Mouse (Mus musculus) neural tube, embryonic 11.5 days (tissue): ENCODE data around the gene Ccl25. TPM values are rescaled to one million over a fixed set of nuclear protein-coding genes. Genes with fewer than 3 reads are reported as not detected.
A peak's percentile ranks its signal among the peaks of the same experiment; 100 is the strongest.

Experiments used
- ATAC-seq: fragments of 200-750 bp; cut with Nextera tagmentation; 2 replicates; pipeline ENCODE4 v1.8.0; 2017; ENCODE audit warnings: moderate number of reproducible peaks, mild to moderate bottlenecking, moderate TSS enrichment, moderate library complexity; ENCODE audit not compliant: insufficient read depth, low FRiP score, low TSS enrichment
- DNase-seq: peaks from one replicate; pipeline ENCODE4 v3.0.0-alpha.2; 2015; ENCODE audit warnings: low spot score
- H3K27ac ChIP-seq: fragments of 300-500 bp; sonication (generic); 2 replicates; pipeline ENCODE4 v1.5.1; 2014; ENCODE audit warnings: low read depth, mild to moderate bottlenecking, low read length
- H3K27me3 ChIP-seq: fragments of 300-500 bp; sonication (generic); 2 replicates; pipeline ENCODE4 v1.6.1; 2014; ENCODE audit warnings: mild to moderate bottlenecking, low read length, mixed read lengths; ENCODE audit not compliant: control insufficient read depth, insufficient read depth
- H3K36me3 ChIP-seq: fragments of 300-500 bp; sonication (generic); 2 replicates; pipeline ENCODE4 v1.6.1; 2014; ENCODE audit warnings: mild to moderate bottlenecking, low read length, moderate library complexity, mixed read lengths; ENCODE audit not compliant: control insufficient read depth, insufficient read depth
- H3K4me1 ChIP-seq: fragments of 300-500 bp; sonication (generic); 2 replicates; pipeline ENCODE4 v1.6.1; 2014; ENCODE audit warnings: low read length, mixed read lengths; ENCODE audit not compliant: control insufficient read depth, insufficient read depth
- H3K4me2 ChIP-seq: fragments of 300-500 bp; sonication (generic); 2 replicates; pipeline ENCODE4 v1.6.1; 2014; ENCODE audit warnings: low read depth, mild to moderate bottlenecking, moderate library complexity
- H3K4me3 ChIP-seq: fragments of 300-500 bp; sonication (generic); 2 replicates; pipeline ENCODE4 v1.5.1; 2014; ENCODE audit warnings: low read depth, low read length
- H3K9ac ChIP-seq: fragments of 300-500 bp; sonication (generic); 2 replicates; pipeline ENCODE4 v1.6.1; 2014; ENCODE audit warnings: mild to moderate bottlenecking, low read length
- H3K9me3 ChIP-seq: fragments of 300-500 bp; sonication (generic); 2 replicates; pipeline ENCODE4 v1.6.1; 2016; ENCODE audit warnings: low read length; ENCODE audit not compliant: control insufficient read depth
- WGBS: fragments of 180-500 bp; shearing (Covaris S2); extraction: QIAGEN DNeasy Blood & Tissue Kit; methylation state at CpG from one replicate; pipeline ENCODE4 v1.1.7; 2014; 5-methylcytosine and 5-hydroxymethylcytosine counted together
- polyA plus RNA-seq: library from polyadenylated mRNA; unstranded; fragments of >200 nt; fragmentation: Nextera tagmentation; extraction: Ambion mirVana; gene quantifications from 2 replicates; pipeline ENCODE4 v1.2.1, GENCODE M21; 2014

Ccl25 gene
- polyA plus RNA-seq, 1 experiment from 2014 or later = 15.8 TPM

DNA sequence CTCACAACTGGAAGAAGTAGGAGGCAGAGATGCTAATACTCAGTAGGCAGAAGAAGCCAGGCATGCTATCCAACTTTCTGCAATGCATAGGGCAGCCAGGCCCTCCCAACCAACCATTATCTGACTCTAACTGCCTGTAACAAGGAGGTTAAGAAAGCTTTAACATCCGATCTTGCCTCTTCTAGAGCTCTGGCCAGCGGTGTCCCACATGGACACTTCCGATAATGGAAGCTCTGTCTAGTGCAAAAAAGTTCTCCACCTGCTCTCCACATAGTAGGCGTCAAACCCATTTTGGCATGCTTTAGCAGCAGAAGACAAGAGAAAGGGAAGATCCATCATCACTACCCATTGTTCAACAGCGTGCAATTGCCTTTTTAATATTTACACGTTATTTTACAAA is 1.1 kb upstream of the Ccl25 start:
- no peaks in the 10 kb centered on the region for H3K9me3 ChIP-seq
- peak overlapping the region; percentile 72 for H3K4me2 ChIP-seq
- DNase-seq (no peak), ATAC-seq (no peak)
- WGBS = 9% methylated on average over 6 of the region's 6 CpGs
- H3K27ac ChIP-seq = no peak overlapping the region
- peak overlapping the region; percentile 94 for H3K9ac ChIP-seq
- H3K4me1 ChIP-seq = 0 out of 2 replicates have a peak, but pooled peaks cover 12% of the 10 kb centered on the region
- H3K27me3 ChIP-seq = no peaks in the 10 kb centered on the region
- H3K36me3 ChIP-seq = peaks cover 7% of the 10 kb centered on the region
- H3K4me3 ChIP-seq = peak overlapping the region; percentile 84

DNA sequence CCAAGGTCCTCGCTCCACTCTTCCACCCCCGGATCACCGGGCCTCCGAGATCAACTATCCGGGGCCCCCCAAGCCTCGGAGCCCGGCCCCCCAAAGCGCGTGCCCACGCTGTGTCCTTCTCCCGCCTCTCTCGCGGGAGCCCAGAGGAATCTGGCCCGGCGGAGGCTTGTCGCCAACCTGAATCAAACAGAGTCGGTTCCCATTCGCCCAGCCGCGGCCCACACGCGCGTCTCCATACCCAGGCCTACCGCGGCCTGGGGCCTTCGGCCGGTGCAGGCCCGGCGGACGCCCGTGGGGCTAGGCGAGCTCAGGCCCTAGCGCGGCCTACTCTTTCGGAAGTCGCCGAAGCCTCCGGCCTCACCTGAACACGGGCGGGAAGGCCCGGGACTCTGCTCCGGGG is 485 bp upstream of the Ccl25 start:
- H3K27me3 ChIP-seq = no peaks in the 10 kb centered on the region
- no peak for DNase-seq
- no peaks in the 10 kb centered on the region for H3K9me3 ChIP-seq
- 0 out of 2 replicates have a peak, but pooled peaks cover 12% of the 10 kb centered on the region for H3K4me1 ChIP-seq
- peak overlapping the region; percentile 72 for H3K4me2 ChIP-seq
- H3K27ac ChIP-seq = peak overlapping the region; percentile 65
- H3K4me3 ChIP-seq = peak overlapping the region; percentile 84
- H3K9ac ChIP-seq = peak overlapping the region; percentile 94
- peaks cover 10% of the 10 kb centered on the region for H3K36me3 ChIP-seq
- peak; percentile 66 for ATAC-seq
- under 1% methylated on average over 42 of the region's 42 CpGs for WGBS

DNA sequence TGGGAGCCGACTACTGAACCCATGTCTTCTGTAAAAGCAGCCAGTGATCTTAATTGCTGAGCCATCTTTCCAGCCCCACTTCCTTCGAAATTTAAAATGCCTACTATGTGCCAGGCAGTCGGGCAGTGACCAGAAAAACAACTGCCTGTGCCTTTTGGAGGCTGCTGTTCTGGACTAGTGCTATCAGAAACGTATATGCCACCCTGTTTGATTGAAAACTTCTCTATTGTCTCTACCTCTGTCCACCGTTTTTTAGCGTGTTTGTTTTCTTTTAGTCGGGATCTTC is 684 bp downstream of the Ccl25 start:
- WGBS = 51% methylated on average over 7 of the region's 7 CpGs
- no peaks in the 10 kb centered on the region for H3K9me3 ChIP-seq
- H3K36me3 ChIP-seq = peaks cover 10% of the 10 kb centered on the region
- H3K4me3 ChIP-seq = peak overlapping the region; percentile 84
- H3K27ac ChIP-seq = no peak overlapping the region
- 0 out of 2 replicates have a peak, but pooled peaks cover 12% of the 10 kb centered on the region for H3K4me1 ChIP-seq
- H3K27me3 ChIP-seq = no peaks in the 10 kb centered on the region
- peak overlapping the region; percentile 94 for H3K9ac ChIP-seq
- H3K4me2 ChIP-seq = peak overlapping the region; percentile 61
- no peak for DNase-seq
- ATAC-seq = no peak

GRCm38 (mm10) chr8:4329000-4329399 is 4.0 kb downstream of the Ccl25 start:
- Histone ChIP-seq H3K9ac (no peak overlapping the region), H3K4me2 (no peak overlapping the region), H3K36me3 (peaks cover 12% of the 10 kb centered on the region), H3K4me1 (0 out of 2 replicates have a peak, but pooled peaks cover 2% of the 10 kb centered on the region), H3K27ac (no peak overlapping the region), H3K27me3 (no peaks in the 10 kb centered on the region), H3K9me3 (no peaks in the 10 kb centered on the region), H3K4me3 (no peak overlapping the region)
- 94% methylated on average over 5 of the region's 5 CpGs for WGBS
- ATAC-seq (no peak), DNase-seq (no peak)

DNA sequence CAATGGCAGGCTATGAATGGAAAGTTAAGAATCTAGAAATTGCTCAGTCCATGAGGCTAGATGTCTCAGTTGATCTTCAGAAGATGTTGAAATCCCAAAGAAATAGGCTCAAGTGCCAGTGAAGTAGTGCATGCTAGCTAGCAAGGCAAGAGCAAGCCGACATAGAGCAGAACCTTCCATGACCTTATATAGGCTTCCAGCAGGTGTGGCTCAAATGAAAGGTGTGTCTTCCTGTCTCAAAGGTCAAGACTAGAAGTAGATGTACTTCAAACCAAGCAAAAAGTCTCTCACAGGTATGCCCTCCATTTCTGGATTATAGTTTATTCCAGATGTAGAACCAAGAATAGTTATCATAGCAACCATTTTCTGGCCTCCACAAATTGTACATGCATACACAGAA is 9.0 kb downstream of the Ccl25 start:
- WGBS = 91% methylated on average over 1 of the region's 1 CpGs
- Histone ChIP-seq H3K36me3 (peaks cover 21% of the 10 kb centered on the region), H3K27ac (no peak overlapping the region)

GRCm38 (mm10) chr8:4335678-4336077 is 10.7 kb downstream of the Ccl25 start:
- peaks cover 19% of the 10 kb centered on the region for H3K36me3 ChIP-seq

More for the DNA sequence above, 9.0 kb downstream of the Ccl25 start:
- ATAC-seq = no peak
- Histone ChIP-seq H3K27me3 (no peaks in the 10 kb centered on the region), H3K4me3 (no peak overlapping the region), H3K9me3 (no peaks in the 10 kb centered on the region), H3K9ac (no peak overlapping the region), H3K4me2 (no peak overlapping the region), H3K4me1 (no peaks in the 10 kb centered on the region)
- DNase-seq = no peak

GRCm38 (mm10) chr8:4340207-4340606 is 15.2 kb downstream of the Ccl25 start:
- DNase-seq (no peak), ATAC-seq (no peak)
- Histone ChIP-seq H3K36me3 (peaks cover 15% of the 10 kb centered on the region), H3K9me3 (no peaks in the 10 kb centered on the region), H3K27me3 (no peaks in the 10 kb centered on the region), H3K9ac (no peak overlapping the region), H3K4me1 (no peaks in the 10 kb centered on the region), H3K4me2 (no peak overlapping the region), H3K4me3 (no peak overlapping the region), H3K27ac (no peak overlapping the region)
- WGBS = 84% methylated on average over 3 of the region's 3 CpGs

More at GRCm38 (mm10) chr8:4335678-4336077, 10.7 kb downstream of the Ccl25 start:
- Histone ChIP-seq H3K4me1 (no peaks in the 10 kb centered on the region), H3K27me3 (no peaks in the 10 kb centered on the region), H3K4me2 (no peak overlapping the region), H3K4me3 (no peak overlapping the region), H3K9me3 (no peaks in the 10 kb centered on the region), H3K9ac (no peak overlapping the region), H3K27ac (no peak overlapping the region)
- no peak for DNase-seq
- 93% methylated on average over 2 of the region's 2 CpGs for WGBS
- no peak for ATAC-seq

DNA sequence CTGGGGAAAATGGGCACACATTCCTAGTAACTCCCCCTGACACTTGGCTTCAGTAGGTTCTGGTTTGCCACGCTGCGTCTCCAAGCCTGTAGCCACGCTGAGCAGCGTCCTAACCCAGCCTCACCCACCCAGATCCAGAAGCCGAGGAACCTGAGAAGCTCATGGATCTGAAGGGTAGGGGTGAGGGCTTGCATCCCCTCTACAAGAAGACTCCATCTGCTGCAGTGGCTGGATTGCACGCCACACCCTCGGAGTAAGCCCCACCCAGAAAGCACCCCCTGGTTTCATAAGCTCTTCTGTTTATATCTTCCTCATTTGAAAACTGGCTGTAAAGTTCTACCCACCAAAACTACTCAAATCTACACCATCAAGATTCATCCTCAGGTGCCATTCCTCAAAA is 22.7 kb downstream of the Ccl25 start:
- ATAC-seq = no peak
- WGBS = 66% methylated on average over 7 of the region's 7 CpGs
- no peak for DNase-seq
- Histone ChIP-seq H3K9ac (no peak overlapping the region), H3K27ac (no peak overlapping the region), H3K4me2 (no peak overlapping the region), H3K27me3 (no peaks in the 10 kb centered on the region), H3K36me3 (no peaks in the 10 kb centered on the region), H3K4me1 (no peaks in the 10 kb centered on the region), H3K9me3 (no peaks in the 10 kb centered on the region), H3K4me3 (no peak overlapping the region)

DNA sequence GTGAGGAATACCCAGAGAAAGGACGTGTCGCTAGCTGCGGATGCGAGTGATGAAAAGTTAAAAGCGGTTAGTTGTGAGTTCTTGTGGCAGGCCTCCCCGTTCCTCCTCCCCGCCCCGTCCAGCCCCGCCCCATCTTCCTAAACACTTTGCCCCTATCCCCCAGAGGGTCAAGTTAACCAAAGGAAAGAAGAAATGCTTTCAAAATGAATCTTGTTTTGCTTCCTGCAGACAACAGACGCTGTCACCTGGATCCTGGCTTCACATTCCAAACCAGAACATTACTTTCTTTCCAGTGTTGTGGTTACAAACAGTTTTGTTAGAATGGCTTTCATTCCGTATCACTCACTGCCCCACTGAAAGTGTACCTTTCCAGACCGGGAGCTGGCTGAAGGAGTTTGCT is 23.3 kb downstream of the Ccl25 start:
- Histone ChIP-seq H3K4me2 (no peak overlapping the region), H3K9ac (no peak overlapping the region)
- 43% methylated on average over 11 of the region's 12 CpGs for WGBS

More for the DNA sequence above, 23.3 kb downstream of the Ccl25 start:
- Histone ChIP-seq H3K36me3 (no peaks in the 10 kb centered on the region), H3K9me3 (no peaks in the 10 kb centered on the region), H3K27me3 (no peaks in the 10 kb centered on the region), H3K4me3 (no peak overlapping the region), H3K4me1 (no peaks in the 10 kb centered on the region), H3K27ac (no peak overlapping the region)
- ATAC-seq (no peak), DNase-seq (no peak)
